Mouse (Mus musculus) layer of hippocampus, postnatal 25 days (tissue): ENCODE data around the gene E330021D16Rik. TPM values are rescaled to one million over a fixed set of nuclear protein-coding genes. Genes with fewer than 3 reads are reported as not detected.
"Not testable (repeated sequence)": the region's sequence is repeated elsewhere in the genome, so short reads cannot be mapped to it uniquely, and the experiment has no call there.

Experiments
- DNase-seq, 2 experiments: peaks; one replicate each; pipeline ENCODE4 v3.0.0; 2022; ENCODE audit warnings: mixed read lengths in 2 of 2, low spot score in 1 of 2; ENCODE audit errors: extremely low spot score in 1 of 2
- total RNA-seq, 2 experiments: library from RNA; stranded (reverse); gene quantifications; 2 replicates each; pipeline ENCODE4 v1.2.3; 2021

E330021D16Rik gene
- total RNA-seq = not detected

DNA sequence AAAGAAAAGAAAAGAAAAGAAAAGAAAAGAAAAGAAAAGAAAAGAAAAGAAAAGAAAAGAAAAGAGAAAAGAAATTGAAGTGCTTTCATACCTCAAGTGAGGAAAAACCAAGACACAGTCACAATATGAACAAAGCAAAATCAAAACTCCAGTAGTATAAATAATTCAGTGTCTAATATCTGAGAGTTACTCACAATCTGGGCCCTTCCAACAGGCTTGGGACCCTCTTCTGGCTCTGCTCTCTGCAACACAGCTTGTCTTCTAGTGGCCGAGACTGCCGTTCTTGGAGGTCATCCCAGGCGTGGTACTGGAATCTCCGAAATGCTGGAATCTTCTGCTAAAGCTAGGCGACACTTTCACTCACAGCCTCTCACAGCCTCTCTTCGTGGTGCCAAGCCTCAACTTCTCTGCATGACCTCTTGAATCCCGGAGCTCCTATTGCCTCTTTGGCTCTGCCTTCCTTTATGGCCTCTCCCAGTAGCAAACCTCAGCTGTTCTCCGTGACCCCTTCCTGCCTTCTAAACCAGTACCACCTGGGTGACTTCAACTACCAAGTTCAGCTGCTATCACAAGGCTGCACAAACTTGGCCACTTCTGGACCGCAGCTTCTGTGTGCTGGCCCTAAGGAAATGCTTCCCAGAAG lies at the start of gene E330021D16Rik:
Gene E330021D16Rik, minus strand, starts transcription at position 437 of the 643 bp plus-strand sequence.
- no peak for DNase-seq

- no peak for DNase-seq
These were observed 49.7 kb upstream of the E330021D16Rik start for GRCm38 (mm10) chr6:136465021-136465420.

DNA sequence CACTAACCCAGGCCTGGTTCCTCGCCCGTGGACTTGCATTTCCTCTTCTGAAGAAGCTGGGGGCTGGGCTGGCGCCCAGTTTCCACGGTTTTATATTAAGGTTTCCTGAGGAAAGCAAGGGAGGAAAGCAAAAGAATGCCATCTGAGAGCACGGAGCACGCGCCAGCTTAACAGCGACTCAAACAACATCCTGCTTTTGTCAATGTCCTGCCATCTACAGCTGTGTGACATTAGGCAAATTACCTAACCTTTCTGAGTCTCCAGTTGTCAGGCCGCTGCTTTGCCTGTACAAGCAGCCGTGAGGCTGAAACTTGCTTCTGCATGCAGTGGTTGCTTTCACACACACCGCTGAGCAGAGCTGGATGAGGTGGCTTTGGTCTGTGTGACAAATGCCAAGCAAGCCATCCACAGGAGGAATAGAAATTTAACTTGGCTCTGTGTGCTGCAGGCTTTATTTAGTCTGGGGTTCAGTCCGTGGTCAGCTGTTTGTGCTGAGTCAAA lies 48.8 kb upstream of the E330021D16Rik start:
- no peak for DNase-seq

DNA sequence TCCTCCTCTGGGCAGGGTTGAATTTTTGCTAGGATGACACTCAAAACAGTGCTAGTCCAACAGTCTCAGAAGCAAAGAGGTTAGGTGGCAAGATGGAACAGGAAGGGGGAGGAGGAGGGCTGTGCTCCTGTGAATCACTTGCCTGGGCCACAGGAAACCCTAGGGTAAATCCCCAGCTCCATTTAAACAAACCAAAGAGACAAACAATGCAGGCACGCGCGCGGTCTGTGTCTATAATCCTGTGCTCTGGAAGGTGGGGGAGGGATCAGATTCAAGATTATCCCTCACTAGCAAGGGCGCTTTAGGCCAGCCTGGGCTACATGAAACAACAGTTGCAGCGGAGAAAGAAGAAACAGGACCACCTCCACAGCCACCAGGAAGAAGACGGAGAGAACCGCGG lies 48.1 kb upstream of the E330021D16Rik start:
- no peak for DNase-seq

DNA sequence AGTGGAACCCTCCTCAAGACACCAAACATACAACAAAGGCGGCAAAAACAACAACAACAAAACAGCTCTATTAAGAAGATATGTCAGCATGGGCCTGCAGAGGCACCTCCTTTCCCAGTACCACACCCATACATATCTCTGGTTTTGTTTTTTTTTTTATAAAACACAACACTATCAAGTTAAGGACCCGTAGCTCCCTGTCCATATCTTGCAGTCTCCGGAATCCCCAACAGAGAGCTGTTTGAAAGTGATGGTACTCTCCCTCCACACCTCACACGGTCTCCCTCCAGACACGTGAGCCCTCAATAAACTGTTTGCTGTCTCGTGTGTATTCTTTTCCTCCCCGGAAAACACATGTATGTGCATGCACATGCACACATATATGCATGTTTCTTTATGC lies 43.8 kb upstream of the E330021D16Rik start:
- no peak for DNase-seq

DNA sequence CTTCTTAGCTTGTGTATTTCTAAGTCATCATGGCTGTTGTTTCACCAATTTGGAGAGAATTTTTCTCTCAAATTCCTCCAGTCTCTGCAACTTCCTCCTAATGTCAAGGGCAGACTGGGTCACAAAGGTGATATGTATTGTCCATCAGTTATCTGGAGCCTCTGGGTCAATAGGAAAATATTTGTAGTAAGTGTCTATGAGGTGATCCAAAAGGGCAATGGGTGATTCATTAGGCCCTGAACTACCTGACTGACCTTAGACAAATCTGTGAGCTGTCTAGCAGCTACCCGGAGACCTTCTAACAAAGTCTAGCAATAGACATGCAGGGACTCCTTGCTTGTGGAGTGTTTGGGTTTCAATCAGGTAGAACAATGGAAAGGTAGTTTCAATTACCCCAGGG lies 40.9 kb upstream of the E330021D16Rik start:
- DNase-seq = no peak

DNA sequence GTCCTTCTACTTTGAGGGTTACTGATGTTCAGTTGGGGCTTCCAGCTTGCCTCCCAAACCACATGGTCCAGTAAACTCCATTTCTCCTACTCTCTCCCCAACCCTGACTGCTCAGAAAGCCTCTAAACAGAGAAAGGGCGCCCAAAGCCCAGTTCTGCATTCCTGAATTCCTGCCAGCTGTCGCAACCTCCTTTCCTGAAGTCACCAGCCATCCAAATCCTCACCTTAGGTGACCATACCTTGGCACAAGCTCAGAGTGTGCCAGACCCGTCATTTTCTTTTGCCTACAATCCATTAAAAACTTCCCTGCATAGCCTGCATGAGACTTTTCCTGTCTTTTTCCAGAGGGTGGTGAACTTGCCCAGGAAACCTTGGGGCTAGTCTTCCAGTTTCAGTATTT lies 40.3 kb upstream of the E330021D16Rik start:
- DNase-seq = no peak

DNA sequence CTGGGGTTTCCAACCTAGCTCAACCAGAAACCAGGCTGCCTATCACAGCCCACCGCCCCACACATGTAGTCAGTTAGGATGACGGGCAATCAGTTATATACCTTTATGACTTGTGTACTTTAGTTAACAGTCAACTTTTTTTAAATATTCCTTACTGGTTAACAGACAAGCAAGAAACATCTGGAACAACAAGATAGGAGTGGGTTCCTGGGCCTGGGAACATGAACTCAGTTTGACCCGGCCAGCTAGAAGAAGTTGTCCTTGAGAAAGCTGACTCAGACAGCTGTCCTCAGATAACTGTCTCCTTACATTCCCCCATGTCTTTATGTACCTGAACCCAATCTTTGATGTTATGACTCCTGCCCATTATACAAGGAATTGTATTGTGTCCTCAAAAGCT lies 37.3 kb upstream of the E330021D16Rik start:
- DNase-seq = no peak

DNA sequence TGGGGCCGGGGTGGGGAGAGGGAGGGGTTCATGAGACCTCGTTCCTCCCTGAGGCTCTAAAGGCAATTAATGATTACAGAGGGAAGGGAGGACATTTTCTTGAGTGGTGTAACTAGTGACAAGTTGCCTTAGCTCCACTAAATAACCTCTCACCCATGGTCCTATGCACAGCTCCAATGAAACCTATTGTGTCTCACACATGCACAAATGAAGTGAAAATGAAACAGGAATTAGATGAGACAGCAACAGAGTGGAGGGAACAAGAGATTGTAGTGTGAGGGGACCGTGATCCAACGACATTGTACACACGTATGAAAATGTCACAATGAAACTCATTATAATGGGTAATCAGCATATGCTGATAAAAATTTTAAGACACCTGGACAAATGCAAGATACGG lies 35.5 kb upstream of the E330021D16Rik start:
- no peak for DNase-seq

DNA sequence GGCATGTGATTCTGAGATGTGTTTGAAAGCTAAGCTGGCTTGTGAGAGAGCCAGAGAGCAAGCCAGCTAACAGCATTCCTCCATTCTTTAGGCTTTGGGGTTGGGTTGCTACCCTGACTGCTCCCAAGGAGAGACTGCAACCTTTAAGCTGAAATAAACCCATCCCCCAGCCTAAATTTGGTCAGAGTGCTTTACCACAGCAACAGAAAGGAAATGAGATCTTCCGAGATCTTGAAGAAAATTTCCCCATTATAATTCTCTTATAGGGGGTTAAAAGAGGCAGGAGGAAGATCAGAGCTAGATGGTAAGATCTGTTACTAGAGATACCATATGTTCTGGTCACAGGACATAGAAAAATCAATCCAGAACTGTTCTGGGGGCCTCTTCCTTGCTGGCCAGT lies 34.6 kb upstream of the E330021D16Rik start:
- no peak for DNase-seq

- DNase-seq = peak in 1 of 2 experiments; percentile 17
These were observed 33.9 kb upstream of the E330021D16Rik start for GRCm38 (mm10) chr6:136449270-136449692.

DNA sequence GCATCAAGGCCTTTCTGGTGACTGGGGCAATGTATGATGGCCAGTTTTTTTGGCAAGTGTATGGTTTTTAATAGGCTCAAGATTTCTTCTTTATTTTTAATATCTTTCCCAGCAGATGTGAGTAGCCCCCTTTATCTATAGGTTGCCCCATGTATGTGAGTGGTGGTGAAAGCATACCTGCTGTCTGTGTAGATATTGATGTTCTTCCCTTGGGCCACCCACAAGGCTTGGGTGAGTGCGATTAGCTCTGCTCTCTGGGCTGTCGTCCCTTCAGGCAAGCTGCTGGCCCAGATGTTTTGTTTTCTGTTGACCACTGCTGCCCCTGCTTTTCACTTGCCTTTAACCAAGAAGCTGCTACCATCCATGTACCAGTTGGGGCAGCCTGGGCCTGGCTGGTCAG lies 23.8 kb upstream of the E330021D16Rik start:
- DNase-seq = not testable (repeated sequence)

- DNase-seq = not testable (repeated sequence)
These were observed 20.8 kb upstream of the E330021D16Rik start for GRCm38 (mm10) chr6:136436151-136436550.

GRCm38 (mm10) chr6:136433573-136433972 lies 18.2 kb upstream of the E330021D16Rik start:
- DNase-seq = no peak

- no peak for DNase-seq
These were observed 16.5 kb upstream of the E330021D16Rik start for GRCm38 (mm10) chr6:136431896-136432248.

GRCm38 (mm10) chr6:136431169-136431895 lies 16.0 kb upstream of the E330021D16Rik start:
- no peak for DNase-seq

- no peak for DNase-seq
These were observed 14.1 kb upstream of the E330021D16Rik start for GRCm38 (mm10) chr6:136429441-136429840.

DNA sequence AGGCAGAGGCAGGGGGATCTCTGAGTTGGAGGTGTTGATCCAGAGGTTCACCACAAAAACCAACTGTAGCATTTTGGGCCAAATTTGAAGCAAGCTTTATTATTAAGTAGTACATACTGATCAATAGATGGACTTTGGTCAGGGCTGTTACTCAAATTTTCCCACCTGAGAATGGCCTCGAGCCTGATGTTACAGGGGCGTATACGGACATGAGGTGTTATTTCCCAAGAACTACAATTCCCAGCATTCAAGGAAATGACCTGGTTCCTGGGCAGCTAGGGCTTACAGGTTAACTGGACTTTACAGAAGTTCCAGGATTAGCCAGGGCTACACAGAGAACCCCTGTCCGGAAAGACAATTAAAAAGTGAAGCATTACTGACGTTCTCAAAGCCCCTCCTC lies 13.0 kb upstream of the E330021D16Rik start:
- no peak for DNase-seq

DNA sequence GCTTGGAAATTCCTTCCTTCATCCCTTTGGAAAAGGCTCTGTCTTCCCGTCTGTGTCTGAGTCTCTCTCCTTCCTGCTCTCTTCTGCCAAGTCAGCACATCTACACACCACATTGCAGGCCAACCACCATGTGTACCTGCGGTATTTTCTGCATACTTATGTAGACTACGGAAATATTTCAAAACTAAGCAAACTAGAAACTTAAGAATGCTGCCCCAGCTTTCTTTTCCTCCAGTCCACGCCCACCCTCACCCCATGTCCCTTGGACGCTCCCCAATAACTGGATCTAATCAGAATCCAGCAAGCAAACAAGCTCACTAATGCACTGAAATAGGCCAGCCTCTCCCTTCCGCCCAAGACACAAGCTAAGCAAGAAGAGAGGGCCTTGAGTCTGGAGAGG lies 11.9 kb upstream of the E330021D16Rik start:
- no peak for DNase-seq

- no peak for DNase-seq
These were observed 10.6 kb upstream of the E330021D16Rik start for GRCm38 (mm10) chr6:136425956-136426355.

DNA sequence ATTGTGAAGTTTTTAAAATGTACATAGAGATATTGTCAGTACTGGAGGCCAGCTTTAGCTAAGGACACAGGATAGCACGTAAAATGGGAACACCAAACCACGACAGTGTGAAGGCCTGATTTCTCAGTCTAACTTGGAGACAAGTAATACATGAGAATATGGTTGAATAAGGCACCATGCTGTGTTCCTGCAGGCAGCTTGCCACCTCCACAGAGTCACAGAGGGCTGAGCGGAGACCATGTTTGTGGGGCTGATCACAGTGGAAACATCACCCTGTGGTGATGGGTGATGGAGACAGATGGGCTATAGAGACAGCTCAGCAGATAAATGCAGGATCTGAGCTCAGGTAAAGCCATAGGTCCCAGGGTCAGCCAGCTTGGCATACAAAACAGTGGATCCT lies 8.8 kb upstream of the E330021D16Rik start:
- DNase-seq = no peak

DNA sequence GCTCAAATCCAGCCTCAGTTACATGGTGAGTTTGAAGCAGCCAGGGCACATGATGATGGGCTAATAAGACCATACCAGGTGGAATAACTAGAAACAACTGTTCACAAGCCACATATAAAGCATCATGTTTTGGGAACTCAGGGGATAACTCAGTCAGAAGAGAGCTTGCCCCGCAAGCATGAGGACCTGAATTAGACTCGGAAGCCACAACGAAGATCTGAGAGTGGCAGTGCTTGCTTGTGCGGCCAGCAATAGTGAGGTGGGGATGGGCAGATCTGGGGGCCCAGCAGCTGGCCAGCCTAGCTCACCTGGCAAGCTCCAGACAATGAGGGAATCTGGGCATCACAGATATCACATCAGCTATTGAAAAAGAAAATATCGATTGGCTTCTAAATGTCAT lies 7.8 kb upstream of the E330021D16Rik start:
- no peak for DNase-seq
